Mouse (Mus musculus) intestine, embryonic 16.5 days (tissue): ENCODE results near the gene 1700013G24Rik. TPM values are rescaled to one million over a fixed set of nuclear protein-coding genes. Genes with fewer than 3 reads are reported as not detected.

ENCODE experiments used
- polyA plus RNA-seq: library from polyadenylated mRNA; unstranded; fragments of >200 nt; fragmentation: Nextera tagmentation; extraction: Ambion mirVana; gene quantifications from 2 replicates; pipeline ENCODE4 v1.2.1, GENCODE M21; 2015

1700013G24Rik gene
- polyA plus RNA-seq, 1 experiment from 2014 or later, result not detected

Other genes starting within 250 kb of the 1700013G24Rik start
- 1.0 TPM in 2 replicates for gene Wnt4, start 175.8 kb upstream of the 1700013G24Rik start, polyA plus RNA-seq
- 671 and 691 TPM in 2 replicates for gene Cdc42, start 95.6 kb upstream of the 1700013G24Rik start, polyA plus RNA-seq
- 0.26 and 0.31 TPM in 2 replicates for gene Cela3a, start 43.5 kb upstream of the 1700013G24Rik start, polyA plus RNA-seq
- 237 and 402 TPM in 2 replicates for gene Cela3b, start 22.7 kb upstream of the 1700013G24Rik start, polyA plus RNA-seq
- 24.5 TPM in 2 replicates for gene Hspg2, start 15.5 kb downstream of the 1700013G24Rik start, polyA plus RNA-seq
- not detected in 2 replicates for gene Ldlrad2, start 121.3 kb downstream of the 1700013G24Rik start, polyA plus RNA-seq
- gene Usp48, start 140.5 kb downstream of the 1700013G24Rik start, polyA plus RNA-seq, result 48.3 and 48.4 TPM in 2 replicates
- gene Rap1gap, start 211.4 kb downstream of the 1700013G24Rik start, polyA plus RNA-seq, result 26.9 and 30.9 TPM in 2 replicates